7 mouse cellular contexts compared by ENCODE assay signal in genomic region chr9:46229573-46230449, GRCm38 (mm10). TPM values are rescaled to one million over a fixed set of nuclear protein-coding genes. Genes with fewer than 3 reads are reported as not detected.
DNase-seq lines count a peak whose midpoint lies in the region; ATAC-seq lines count a peak whose summit lies in the region.

No protein-coding gene starts in this region.

- peaks cover 15% of the 10 kb centered on the region for H3K27me3 ChIP-seq in limb, embryonic 10.5 days (ENCODE audit: low read depth, poor library complexity, severe bottlenecking)
- H3K27me3 ChIP-seq in midbrain, embryonic 13.5 days = peaks cover 10% of the 10 kb centered on the region; the same call in 1 of the 2 replicates

- H3K9me3 ChIP-seq in limb, embryonic 10.5 days (replicated peaks) = no peaks in the 10 kb centered on the region
- no peaks in the 10 kb centered on the region for H3K9me3 ChIP-seq in midbrain, embryonic 13.5 days

- H3K4me2 ChIP-seq in midbrain, embryonic 13.5 days (replicated peaks) = peak overlapping the region; percentile 68

- H3K9ac ChIP-seq in midbrain, embryonic 13.5 days (replicated peaks) = peak overlapping the region; percentile 67

- peaks cover 14% of the 10 kb centered on the region for H3K4me1 ChIP-seq in limb, embryonic 10.5 days
- peaks cover 9% of the 10 kb centered on the region for H3K4me1 ChIP-seq in midbrain, embryonic 13.5 days (replicated peaks)

- WGBS in limb, embryonic 10.5 days = 14% methylated on average over 37 of the region's 37 CpGs
- 15% methylated on average over 37 of the region's 37 CpGs for WGBS in midbrain, embryonic 13.5 days

- H3K27ac ChIP-seq in limb, embryonic 10.5 days = peak overlapping the region; percentile 77
- H3K27ac ChIP-seq in midbrain, embryonic 13.5 days = 0 out of 2 replicates have a peak overlapping the region, but pooled peaks have one; percentile 31

- peak; percentile 89 for DNase-seq in adrenal gland, postnatal 10 days
- DNase-seq in embryo, embryonic 9.5 days (ENCODE audit: extremely low spot score) = peak; percentile 84
- peak; percentile 83 to 86 for DNase-seq in heart, adult 18-20 months
- peak; percentile 89 for DNase-seq in kidney, adult 18-20 months
- DNase-seq in limb, embryonic 10.5 days (ENCODE audit: low spot score) = peak; percentile 90
- DNase-seq in spleen, postnatal 10 days (ENCODE audit: low spot score in 2 of 2) = peak; percentile 17 to 64

- peak overlapping the region; percentile 53 for H3K4me3 ChIP-seq in limb, embryonic 10.5 days
- H3K4me3 ChIP-seq in midbrain, embryonic 13.5 days (replicated peaks) = peak overlapping the region; percentile 46

- H3K36me3 ChIP-seq in limb, embryonic 10.5 days = no peaks in the 10 kb centered on the region
- no peaks in the 10 kb centered on the region for H3K36me3 ChIP-seq in midbrain, embryonic 13.5 days

- peak; percentile 97 for ATAC-seq in midbrain, embryonic 13.5 days

RNA-seq across cellular contexts. Expression of gene Apoa1, which starts 1.4 kb away (rescaled TPM):
- 1,000 to 10,000 TPM; 1,779 to 4,788 TPM for total RNA-seq in adrenal gland, postnatal 10 days (2021)
- not detected for total RNA-seq in heart, adult 18-20 months (2021)
- 1.3 and 1.7 TPM in 2 replicates for polyA plus RNA-seq in limb, embryonic 10.5 days (2016; fragmentation: Nextera tagmentation; extraction: Ambion mirVana)
- polyA plus RNA-seq in midbrain, embryonic 13.5 days (2015; fragmentation: Nextera tagmentation; extraction: Ambion mirVana) = 2.9 and 3.3 TPM in 2 replicates

RNA-seq across cellular contexts. Expression of gene Apoc3, which starts 5.6 kb away (rescaled TPM):
- 10 to 100 TPM; 25.1 to 63.1 TPM for total RNA-seq in adrenal gland, postnatal 10 days (2021)
- total RNA-seq in heart, adult 18-20 months (2021) = 1 to 10 TPM in 1 of 2 experiments, not detected in 1; 1.2 TPM
- polyA plus RNA-seq in limb, embryonic 10.5 days (2016; fragmentation: Nextera tagmentation; extraction: Ambion mirVana) = not detected in 2 replicates
- polyA plus RNA-seq in midbrain, embryonic 13.5 days (2015; fragmentation: Nextera tagmentation; extraction: Ambion mirVana) = not detected in 2 replicates

RNA-seq across cellular contexts. Expression of gene Apoa4, which starts 10.7 kb away (rescaled TPM):
- 1 to 10 TPM; 2.9 to 8.5 TPM for total RNA-seq in adrenal gland, postnatal 10 days (2021)
- total RNA-seq in heart, adult 18-20 months (2021) = not detected
- 0.13 TPM in 1 of 2 replicates, not detected in the other for polyA plus RNA-seq in limb, embryonic 10.5 days (2016; fragmentation: Nextera tagmentation; extraction: Ambion mirVana)
- 0.08 and 0.57 TPM in 2 replicates for polyA plus RNA-seq in midbrain, embryonic 13.5 days (2015; fragmentation: Nextera tagmentation; extraction: Ambion mirVana)

RNA-seq across cellular contexts. Expression of gene Apoa5, which starts 38.6 kb away (rescaled TPM):
- 10 to 100 TPM; 31.4 to 92.9 TPM for total RNA-seq in adrenal gland, postnatal 10 days (2021)
- not detected for total RNA-seq in heart, adult 18-20 months (2021)
- 0.20 TPM in 1 of 2 replicates, not detected in the other for polyA plus RNA-seq in limb, embryonic 10.5 days (2016; fragmentation: Nextera tagmentation; extraction: Ambion mirVana)
- polyA plus RNA-seq in midbrain, embryonic 13.5 days (2015; fragmentation: Nextera tagmentation; extraction: Ambion mirVana) = not detected in 2 replicates

RNA-seq across cellular contexts. Expression of gene Zpr1, which starts 43.1 kb away (rescaled TPM):
- 10 to 100 TPM; 28.9 to 35.5 TPM for total RNA-seq in adrenal gland, postnatal 10 days (2021)
- 10 to 100 TPM; 24.2 to 25.8 TPM for total RNA-seq in heart, adult 18-20 months (2021)
- polyA plus RNA-seq in limb, embryonic 10.5 days (2016; fragmentation: Nextera tagmentation; extraction: Ambion mirVana) = 77.1 and 80.9 TPM in 2 replicates
- polyA plus RNA-seq in midbrain, embryonic 13.5 days (2015; fragmentation: Nextera tagmentation; extraction: Ambion mirVana) = 54.5 and 61.0 TPM in 2 replicates

Comparison
In these comparisons a context has a peak if more than half of its experiments do, and no peak if none do; other contexts are left out.
1. Peak in every context shown above with its lines: DNase-seq, ATAC-seq, H3K4me3 ChIP-seq and H3K27ac ChIP-seq.
2. RNA of gene Apoa1, which starts 1.4 kb away (total RNA-seq): 1,779 to 4,788 TPM in adrenal gland, postnatal 10 days; not detected in heart, adult 18-20 months; every median in the first group is over 1,000 times any median in the second.
3. RNA of gene Apoc3, which starts 5.6 kb away (total RNA-seq): 25.1 to 63.1 TPM in adrenal gland, postnatal 10 days; 1.2 TPM in heart, adult 18-20 months; every median in the first group is over 10 times any median in the second.